Mouse (Mus musculus) CH12.LX (cell line): ENCODE measurements around the gene Akap7. TPM values are rescaled to one million over a fixed set of nuclear protein-coding genes. Genes with fewer than 3 reads are reported as not detected.

ENCODE experiments used
- DNase-seq: peaks from one replicate; pipeline ENCODE4 v3.0.0-alpha.2; 2013; ENCODE audit errors: extremely low read depth
- H3K27ac ChIP-seq: 2 replicates; pipeline ENCODE4 v1.5.1; 2012; ENCODE audit warnings: low read depth, mild to moderate bottlenecking, control low read depth, moderate library complexity; ENCODE audit not compliant: insufficient read depth
- H3K27me3 ChIP-seq: replicated peaks from 2 replicates; pipeline ENCODE3; 2012; ENCODE audit warnings: inconsistent platforms
- H3K36me3 ChIP-seq, 2 experiments: replicated peaks in 1 of 2; 2 replicates each; pipeline versions ENCODE3 to v1.6.1; 2012; ENCODE audit warnings: inconsistent platforms in 1 of 2, low read length in 1 of 2, mild to moderate bottlenecking in 1 of 2, mixed read lengths in 1 of 2, moderate library complexity in 1 of 2; ENCODE audit not compliant: control insufficient read depth in 1 of 2, insufficient read depth in 1 of 2
- H3K4me1 ChIP-seq, 2 experiments: 2 replicates each; pipeline ENCODE4 v1.6.1; 2012; ENCODE audit warnings: inconsistent platforms in 1 of 2, moderate library complexity in 1 of 2; ENCODE audit not compliant: insufficient read depth in 2 of 2, control insufficient read depth in 1 of 2
- H3K4me2 ChIP-seq: 2 replicates; pipeline ENCODE4 v1.6.1; 2012; ENCODE audit warnings: low read depth, mild to moderate bottlenecking, control low read depth; ENCODE audit not compliant: poor library complexity, insufficient read depth, severe bottlenecking
- H3K4me3 ChIP-seq, 3 experiments: fragments of 150-350 bp in 1 of 3; sonication (generic) in 1 of 3; replicated peaks in 1 of 3; 2 replicates each; pipeline versions ENCODE3 to v1.5.1; 2011 to 2012; ENCODE audit warnings: low read depth in 2 of 3, low read length in 2 of 3, mild to moderate bottlenecking in 2 of 3, moderate library complexity in 2 of 3, control low read depth in 1 of 3, improper control_type of control experiment in 1 of 3, inconsistent platforms in 1 of 3, mixed read lengths in 1 of 3; ENCODE audit not compliant: poor library complexity in 1 of 3
- H3K79me2 ChIP-seq: replicated peaks from 2 replicates; pipeline ENCODE4 v1.6.1; 2012; ENCODE audit warnings: mild to moderate bottlenecking, moderate library complexity; ENCODE audit not compliant: control insufficient read depth, poor library complexity, insufficient read depth, severe bottlenecking; ENCODE audit errors: extremely low read depth
- H3K9ac ChIP-seq: 2 replicates; pipeline ENCODE4 v1.6.1; 2012; ENCODE audit warnings: low read depth, mild to moderate bottlenecking, control low read depth, moderate library complexity; ENCODE audit not compliant: insufficient read depth
- H3K9me3 ChIP-seq: replicated peaks from 2 replicates; pipeline ENCODE3; 2012; ENCODE audit warnings: low read length, inconsistent platforms, mixed read lengths
- CTCF ChIP-seq, 2 experiments: IDR thresholded peaks in 1 of 2; conservative IDR thresholded peaks in 1 of 2; 2 replicates each; pipeline ENCODE4 v1.5.1; 2011 to 2012; ENCODE audit warnings: low read depth in 2 of 2, low read length in 2 of 2, improper control_type of control experiment in 1 of 2, inconsistent platforms in 1 of 2, mild to moderate bottlenecking in 1 of 2, moderate library complexity in 1 of 2
- E2F4 ChIP-seq: IDR thresholded peaks from 2 replicates; pipeline ENCODE4 v1.6.1; 2011; ENCODE audit warnings: low read depth, low read length, improper control_type of control experiment; ENCODE audit not compliant: insufficient replicate concordance
- ELF1 ChIP-seq: IDR thresholded peaks from 2 replicates; pipeline ENCODE4 v1.6.1; 2014; ENCODE audit warnings: low read depth, mild to moderate bottlenecking, inconsistent platforms, low read length, improper control_type of control experiment
- GABPA ChIP-seq: IDR thresholded peaks from 2 replicates; pipeline ENCODE4 v1.6.1; 2012; ENCODE audit warnings: low read depth, low read length, improper control_type of control experiment, inconsistent platforms; ENCODE audit not compliant: insufficient replicate concordance
- JUN ChIP-seq: IDR thresholded peaks from 2 replicates; pipeline ENCODE4 v1.6.1; 2011; ENCODE audit warnings: low read depth, mild to moderate bottlenecking, low read length, improper control_type of control experiment, moderate library complexity; ENCODE audit not compliant: insufficient read depth
- KAT2A ChIP-seq: IDR thresholded peaks from 2 replicates; pipeline ENCODE4 v1.6.1; 2012; ENCODE audit warnings: low read length, improper control_type of control experiment, inconsistent platforms; ENCODE audit not compliant: insufficient replicate concordance
- MAFK ChIP-seq: IDR thresholded peaks from 2 replicates; pipeline ENCODE4 v1.6.1; 2011; ENCODE audit warnings: low read length, improper control_type of control experiment; ENCODE audit not compliant: insufficient replicate concordance
- MAX ChIP-seq: IDR thresholded peaks from 2 replicates; pipeline ENCODE4 v1.6.1; 2011; ENCODE audit warnings: low read length, improper control_type of control experiment
- PAX5 ChIP-seq: IDR thresholded peaks from 2 replicates; pipeline ENCODE4 v1.6.1; 2012; ENCODE audit warnings: low read length, inconsistent platforms, mixed read lengths
- RAD21 ChIP-seq: IDR thresholded peaks from 2 replicates; pipeline ENCODE4 v1.6.1; 2011; ENCODE audit warnings: low read depth, mild to moderate bottlenecking, low read length, improper control_type of control experiment, moderate library complexity
- SMC3 ChIP-seq: IDR thresholded peaks from 2 replicates; pipeline ENCODE4 v1.6.1; 2011; ENCODE audit warnings: low read depth, low read length, improper control_type of control experiment
- TBP ChIP-seq: conservative IDR thresholded peaks from 2 replicates; pipeline ENCODE4 v1.6.1; 2011; ENCODE audit warnings: low read depth, low read length, improper control_type of control experiment
- TCF12 ChIP-seq: IDR thresholded peaks from 2 replicates; pipeline ENCODE4 v1.6.1; 2014; ENCODE audit warnings: low read depth, mild to moderate bottlenecking, inconsistent platforms, low read length, improper control_type of control experiment
- UBTF ChIP-seq: IDR thresholded peaks from 2 replicates; pipeline ENCODE4 v1.6.1; 2012; ENCODE audit warnings: low read depth, mild to moderate bottlenecking, inconsistent platforms, low read length, improper control_type of control experiment, moderate library complexity
- USF1 ChIP-seq: IDR thresholded peaks from 2 replicates; pipeline ENCODE4 v1.6.1; 2014; ENCODE audit warnings: low read depth, mild to moderate bottlenecking, inconsistent platforms, low read length, improper control_type of control experiment
- ZC3H11A ChIP-seq: IDR thresholded peaks from 2 replicates; pipeline ENCODE4 v1.6.1; 2012; ENCODE audit warnings: low read depth, mild to moderate bottlenecking, inconsistent platforms, low read length, improper control_type of control experiment
- ZMIZ1 ChIP-seq: IDR thresholded peaks from 2 replicates; pipeline ENCODE4 v1.6.1; 2012; ENCODE audit warnings: low read depth, mild to moderate bottlenecking, inconsistent platforms, low read length, improper control_type of control experiment
- ZNF384 ChIP-seq: IDR thresholded peaks from 2 replicates; pipeline ENCODE4 v1.6.1; 2012; ENCODE audit warnings: low read depth, low read length, improper control_type of control experiment, inconsistent platforms
- dilution Hi-C: fragments of 300-500 bp; cut with MboI; formaldehyde crosslinking; loops from 2 replicates; pipeline ENCODE4 v1.14.3; 2020; ENCODE audit warnings: low sequenced_read_pairs; ENCODE audit not compliant: extremely low pct_unique_long_range_greater_than_20kb, extremely low pct_ligation_motif_present
- in situ Hi-C: fragments of 300-500 bp; cut with MboI; formaldehyde crosslinking; loops from 3 replicates; pipeline ENCODE4 v1.14.3; 2019; ENCODE audit warnings: low sequenced_read_pairs, low pct_ligation_motif_present, low pct_unique_long_range_greater_than_20kb, mixed read lengths
- polyA plus RNA-seq: library from polyadenylated mRNA; unstranded; fragments of >175 nt; gene quantifications from 2 replicates; pipeline ENCODE4 v1.2.1, GENCODE M21; 2012; ENCODE audit warnings: low read depth; ENCODE audit not compliant: insufficient read length
- total RNA-seq, 2 experiments: library from RNA; depleted of rRNA; stranded (reverse); fragments of 300-350 nt in 1 of 2; fragments of >200 nt in 1 of 2; gene quantifications; 2 replicates each; pipeline ENCODE4 v1.2.3; 2012 to 2014

The Akap7 gene
- total and polyA plus RNA-seq, 3 experiments: 6.2 to 12.1 (median 7.1) TPM

GRCm38 (mm10) chr10:25271207-25271606 is 36.5 kb downstream of the Akap7 start:
- no peak overlapping the region for H3K4me2 ChIP-seq
- peaks cover 3 to 27% of the 10 kb centered on the region in 2 experiments; a peak in 3 of 4 replicates for H3K4me1 ChIP-seq
- no peak overlapping the region for H3K4me3 ChIP-seq
- H3K27ac ChIP-seq: no peak overlapping the region
- peaks cover 0 to 2% of the 10 kb centered on the region in 2 experiments for H3K36me3 ChIP-seq
- in situ Hi-C loops: loop anchor here (25.0 kb wide), 1 partner anchor 416 kb away; no protein-coding TSS in a partner anchor
- TF ChIP-seq MAX: no peak
- TF ChIP-seq TCF12: no peak
- no peak for TF ChIP-seq PAX5
- TF ChIP-seq E2F4: no peak
- no peak for TF ChIP-seq GABPA
- no peak for TF ChIP-seq KAT2A
- TF ChIP-seq MAFK: no peak
- TF ChIP-seq ZMIZ1: no peak
- TF ChIP-seq, all 38 proteins: peak for 0
- DNase-seq: no peak
- H3K27me3 ChIP-seq: no peaks in the 10 kb centered on the region
- dilution Hi-C loops: no loop called here
- no peak overlapping the region for H3K9ac ChIP-seq
- no peaks in the 10 kb centered on the region for H3K79me2 ChIP-seq
- no peaks in the 10 kb centered on the region for H3K9me3 ChIP-seq

GRCm38 (mm10) chr10:25268476-25269351 is 39.0 kb downstream of the Akap7 start:
- dilution Hi-C loops: no loop called here
- Histone ChIP-seq H3K79me2 (no peaks in the 10 kb centered on the region), H3K4me2 (peak overlapping the region; percentile 50; the same call in 1 of the 2 replicates), H3K4me1 (peaks cover 0 to 11% of the 10 kb centered on the region in 2 experiments; a peak in 1 of 4 replicates), H3K9me3 (no peaks in the 10 kb centered on the region), H3K36me3 (peaks cover 2 to 8% of the 10 kb centered on the region in 2 experiments), H3K27ac (no peak overlapping the region), H3K9ac (no peak overlapping the region), H3K4me3 (no peak overlapping the region), H3K27me3 (no peaks in the 10 kb centered on the region)
- DNase-seq: peak; percentile 80
- in situ Hi-C loops: loop anchor here (5.0 to 25.0 kb wide), 2 partner anchors 219 to 419 kb away; no protein-coding TSS in a partner anchor
- TF ChIP-seq USF1 (no peak), TBP (0 out of 2 replicates have a peak, but pooled peaks have one; percentile 48), ELF1 (peak; percentile 81), RAD21 (peak; percentile 96), CTCF (conservative IDR thresholded peaks at IDR 0.05 in 1 of 2, IDR thresholded peaks at IDR 0.05 in 1 of 2; ENCODE audit: low read depth in 2 of 2, low read length in 2 of 2) (peak; percentile 10 to 88; a peak in 2 of 4 replicates), ZNF384 (no peak), UBTF (no peak), JUN (no peak), ZC3H11A (peak; percentile 89), SMC3 (peak; percentile 89)
